23 mouse cellular contexts compared by ENCODE assay signal in the genomic region with DNA sequence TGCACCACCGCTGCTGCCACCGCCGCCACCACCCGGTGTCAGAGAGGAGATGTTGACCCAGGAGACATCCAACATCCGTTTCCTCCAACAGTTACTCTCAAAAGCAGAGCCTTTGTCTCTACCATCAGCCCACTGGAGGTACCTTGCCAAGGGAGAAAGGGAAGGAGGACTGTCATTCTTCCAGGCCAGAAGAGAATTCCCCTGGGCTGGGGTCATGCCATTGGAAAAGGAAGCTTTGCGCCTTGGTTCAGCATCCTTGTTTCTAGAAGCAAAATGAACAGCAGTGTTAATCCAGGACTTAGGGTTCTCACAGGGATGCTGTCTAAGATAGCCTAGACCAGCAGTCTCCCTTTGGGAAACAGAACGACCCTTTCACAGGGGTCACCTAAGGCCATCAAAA. TPM values are rescaled to one million over a fixed set of nuclear protein-coding genes. Genes with fewer than 3 reads are reported as not detected.
A peak's percentile ranks its signal among the peaks of the same experiment; 100 is the strongest.
DNase-seq lines count a peak whose midpoint lies in the region; ATAC-seq lines count a peak whose summit lies in the region.
"Had no signal": no experiment of that assay in that cellular context is flagged by ENCODE, and none has a peak within 500 bp of the region (broad histone marks: within the 10 kb centered on the region; RNA-seq: fewer than 3 reads in every experiment).

No protein-coding gene starts in this region.

- no peaks in the 10 kb centered on the region for H3K27me3 ChIP-seq in midbrain, embryonic 11.5 days (ENCODE audit: control insufficient read depth, insufficient read depth, low read length)
- H3K27me3 ChIP-seq in midbrain, embryonic 13.5 days, result no peaks in the 10 kb centered on the region
- H3K27me3 ChIP-seq: forebrain, embryonic 13.5 days; heart, embryonic 12.5 days; heart, embryonic 15.5 days; hindbrain, embryonic 15.5 days had no signal

- no peak overlapping the region for H3K4me3 ChIP-seq in midbrain, embryonic 11.5 days (ENCODE audit: low read depth, low read length)
- no peak overlapping the region for H3K4me3 ChIP-seq in midbrain, embryonic 13.5 days (replicated peaks)
- H3K4me3 ChIP-seq: forebrain, embryonic 10.5 days; forebrain, embryonic 13.5 days; heart, embryonic 12.5 days; heart, embryonic 15.5 days; hindbrain, embryonic 15.5 days had no signal

- no peak overlapping the region for H3K9ac ChIP-seq in midbrain, embryonic 11.5 days (ENCODE audit: low read length)
- no peak overlapping the region for H3K9ac ChIP-seq in midbrain, embryonic 13.5 days (replicated peaks)
- H3K9ac ChIP-seq: forebrain, embryonic 13.5 days; heart, embryonic 12.5 days; heart, embryonic 15.5 days; hindbrain, embryonic 15.5 days had no signal

- H3K36me3 ChIP-seq in midbrain, embryonic 11.5 days (ENCODE audit: control insufficient read depth, insufficient read depth, low read length), result no peaks in the 10 kb centered on the region
- no peaks in the 10 kb centered on the region for H3K36me3 ChIP-seq in midbrain, embryonic 13.5 days
- H3K36me3 ChIP-seq: forebrain, embryonic 10.5 days; heart, embryonic 12.5 days; heart, embryonic 15.5 days; hindbrain, embryonic 15.5 days had no signal

- no peaks in the 10 kb centered on the region for H3K4me1 ChIP-seq in midbrain, embryonic 11.5 days (ENCODE audit: control insufficient read depth, insufficient read depth, low read length)
- H3K4me1 ChIP-seq in midbrain, embryonic 13.5 days (replicated peaks), result no peaks in the 10 kb centered on the region; the same call in 1 of the 2 replicates
- H3K4me1 ChIP-seq: forebrain, embryonic 13.5 days; heart, embryonic 12.5 days; heart, embryonic 15.5 days; hindbrain, embryonic 15.5 days had no signal

- WGBS in midbrain, embryonic 11.5 days, result 89% methylated on average over 7 of the region's 7 CpGs
- 94% methylated on average over 7 of the region's 7 CpGs for WGBS in midbrain, embryonic 13.5 days

- no peak overlapping the region for H3K27ac ChIP-seq in midbrain, embryonic 11.5 days (ENCODE audit: low read depth, low read length)
- no peak overlapping the region for H3K27ac ChIP-seq in midbrain, embryonic 13.5 days
- H3K27ac ChIP-seq: forebrain, embryonic 13.5 days; hindbrain, embryonic 15.5 days had no signal

- no peak for ATAC-seq in midbrain, embryonic 11.5 days (ENCODE audit: low FRiP score)
- no peak for ATAC-seq in midbrain, embryonic 13.5 days
- ATAC-seq in inflammation-experienced regulatory T-cells, adult 6 months, result no peak
- ATAC-seq: forebrain, embryonic 13.5 days; forebrain, embryonic 16.5 days; intestine, embryonic 16.5 days had no signal

- no peak overlapping the region for H3K4me2 ChIP-seq in midbrain, embryonic 11.5 days
- H3K4me2 ChIP-seq in midbrain, embryonic 13.5 days (replicated peaks), result no peak overlapping the region
- H3K4me2 ChIP-seq: forebrain, embryonic 13.5 days; heart, embryonic 12.5 days; heart, embryonic 15.5 days; hindbrain, embryonic 15.5 days had no signal

- H3K9me3 ChIP-seq in midbrain, embryonic 11.5 days (ENCODE audit: control insufficient read depth, low read length), result no peaks in the 10 kb centered on the region
- no peaks in the 10 kb centered on the region for H3K9me3 ChIP-seq in midbrain, embryonic 13.5 days
- H3K9me3 ChIP-seq: forebrain, embryonic 10.5 days; forebrain, embryonic 13.5 days; heart, embryonic 12.5 days; heart, embryonic 15.5 days; hindbrain, embryonic 15.5 days had no signal

- peak; percentile 79 for DNase-seq in midbrain, embryonic 11.5 days (ENCODE audit: low spot score, missing footprints)
- peak; percentile 36 for DNase-seq in ES-CJ7 (ENCODE audit: low read depth, low spot score)
- peak; percentile 44 for DNase-seq in induced T-regulatory cell, adult 2 months (ENCODE audit: low read depth)
- no peak for DNase-seq in gastrocnemius, postnatal 4 days (ENCODE audit: low spot score in 2 of 2)
- DNase-seq: adrenal gland, postnatal 10 days; cerebellum, adult 18-20 months; cerebellum, adult 9-10 months; cerebellum, postnatal 14 days; gastrocnemius, postnatal 10 days; gastrocnemius, postnatal 36 days; heart, adult 18-20 months; heart, postnatal 10 days; heart, postnatal 36 days; kidney, adult 18-20 months had no signal

RNA-seq across cellular contexts. Expression of a gene that starts 32.5 kb away (rescaled TPM):
- 43.9 and 55.0 TPM in 2 replicates for polyA plus RNA-seq in midbrain, embryonic 11.5 days (2014; fragmentation: Nextera tagmentation; extraction: Ambion mirVana)
- 36.8 and 41.1 TPM in 2 replicates for polyA plus RNA-seq in midbrain, embryonic 13.5 days (2015; fragmentation: Nextera tagmentation; extraction: Ambion mirVana)
- polyA plus RNA-seq in inflammation-experienced regulatory T-cells, adult 6 months (2017; shearing (Covaris generic)), result 10 to 100 TPM; 29.8 to 63.7 (median 62.7) TPM
- 10 to 100 TPM; 20.3 to 26.3 TPM for total RNA-seq in gastrocnemius, postnatal 4 days (2021)

Comparison
In these comparisons a context has a peak if more than half of its experiments do, and no peak if none do; other contexts are left out.
1. DNase-seq: peak in midbrain, embryonic 11.5 days (single experiment), ES-CJ7 (single experiment) and induced T-regulatory cell, adult 2 months (single experiment); none in gastrocnemius, postnatal 4 days (0 of 2).